Mouse (Mus musculus) stomach, postnatal 0 days (tissue): ENCODE measurements around the gene Mgl2. TPM values are rescaled to one million over a fixed set of nuclear protein-coding genes. Genes with fewer than 3 reads are reported as not detected.
A peak's percentile ranks its signal among the peaks of the same experiment; 100 is the strongest.
"Not testable (repeated sequence)": the region's sequence is repeated elsewhere in the genome, so short reads cannot be mapped to it uniquely, and the experiment has no call there.

ENCODE experiments used
- ATAC-seq: fragments of 200-750 bp; cut with Nextera tagmentation; 2 replicates; pipeline ENCODE4 v1.8.0; 2017; ENCODE audit not compliant: low FRiP score, low TSS enrichment
- DNase-seq: peaks from one replicate; pipeline ENCODE4 v3.0.0-alpha.2; 2016; ENCODE audit warnings: low spot score
- H3K27ac ChIP-seq: fragments of 300-500 bp; sonication (generic); replicated peaks from 2 replicates; pipeline ENCODE4 v1.5.1; 2014; ENCODE audit warnings: mild to moderate bottlenecking, control low read depth
- H3K27me3 ChIP-seq: fragments of 300-500 bp; sonication (generic); 2 replicates; pipeline ENCODE4 v1.6.1; 2014; ENCODE audit warnings: low read length; ENCODE audit not compliant: control insufficient read depth, insufficient read depth
- H3K36me3 ChIP-seq: fragments of 300-500 bp; sonication (generic); 2 replicates; pipeline ENCODE4 v1.6.1; 2014; ENCODE audit warnings: low read length, mixed read lengths; ENCODE audit not compliant: control insufficient read depth, insufficient read depth
- H3K4me1 ChIP-seq: fragments of 300-500 bp; sonication (generic); replicated peaks from 2 replicates; pipeline ENCODE4 v1.6.1; 2014; ENCODE audit warnings: antibody characterized with exemption; ENCODE audit not compliant: control insufficient read depth, insufficient read depth
- H3K4me2 ChIP-seq: fragments of 300-500 bp; sonication (generic); replicated peaks from 2 replicates; pipeline ENCODE4 v1.6.1; 2014; ENCODE audit warnings: low read depth, mild to moderate bottlenecking, control low read depth, moderate library complexity
- H3K4me3 ChIP-seq: fragments of 300-500 bp; sonication (generic); 2 replicates; pipeline ENCODE4 v1.5.1; 2014; ENCODE audit warnings: low read depth, low read length, control low read depth
- H3K9ac ChIP-seq: fragments of 300-500 bp; sonication (generic); 2 replicates; pipeline ENCODE4 v1.6.1; 2014; ENCODE audit warnings: mild to moderate bottlenecking, low read length, control low read depth, mixed read lengths
- H3K9me3 ChIP-seq: fragments of 300-500 bp; sonication (generic); 2 replicates; pipeline ENCODE4 v1.6.1; 2016; ENCODE audit warnings: low read length; ENCODE audit not compliant: control insufficient read depth
- CTCF ChIP-seq: IDR thresholded peaks from 2 replicates; pipeline ENCODE4 v1.5.1; 2016; ENCODE audit warnings: antibody characterized with exemption, low read depth, mild to moderate bottlenecking, moderate library complexity
- EP300 ChIP-seq: optimal IDR thresholded peaks from 2 replicates; pipeline ENCODE3; 2016; ENCODE audit warnings: antibody characterized with exemption
- WGBS: fragments of 180-500 bp; shearing (Covaris S2); extraction: QIAGEN DNeasy Blood & Tissue Kit; methylation state at CpG from one replicate; pipeline ENCODE4 v1.1.7; 2014; 5-methylcytosine and 5-hydroxymethylcytosine counted together
- polyA plus RNA-seq: library from polyadenylated mRNA; unstranded; fragments of >200 nt; fragmentation: Nextera tagmentation; extraction: Ambion mirVana; gene quantifications from 2 replicates; pipeline ENCODE4 v1.2.1, GENCODE M21; 2015

The Mgl2 gene
- polyA plus RNA-seq, 1 experiment from 2014 or later = 0.68 TPM

DNA sequence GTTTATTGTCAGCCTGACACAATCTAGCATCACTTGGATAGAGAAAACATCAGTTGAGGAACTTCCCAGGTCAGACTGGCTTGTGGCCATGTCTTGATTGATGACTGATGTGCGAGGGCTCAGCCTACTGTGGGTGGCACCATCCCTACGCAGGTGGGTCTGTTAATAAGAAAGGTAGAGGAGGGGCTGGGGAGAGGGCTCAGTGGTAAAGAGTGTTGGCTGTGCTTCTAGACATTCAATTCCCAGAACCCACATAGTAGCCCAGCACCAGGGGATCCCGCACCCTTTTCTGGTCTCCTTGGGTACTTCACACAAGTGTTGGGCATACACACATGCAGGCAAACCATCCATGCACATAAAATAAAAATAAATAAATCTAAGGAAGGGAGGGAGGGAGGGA, 14.2 kb upstream of the Mgl2 start:
- Histone ChIP-seq H3K4me2 (no peak overlapping the region), H3K4me3 (no peak overlapping the region), H3K27me3 (no peaks in the 10 kb centered on the region), H3K9me3 (no peaks in the 10 kb centered on the region), H3K27ac (no peak overlapping the region), H3K4me1 (no peaks in the 10 kb centered on the region), H3K36me3 (no peaks in the 10 kb centered on the region), H3K9ac (no peak overlapping the region)
- TF ChIP-seq EP300 = no peak
- no peak for TF ChIP-seq CTCF
- WGBS = 86% methylated on average over 3 of the region's 3 CpGs
- DNase-seq (no peak), ATAC-seq (no peak)

DNA sequence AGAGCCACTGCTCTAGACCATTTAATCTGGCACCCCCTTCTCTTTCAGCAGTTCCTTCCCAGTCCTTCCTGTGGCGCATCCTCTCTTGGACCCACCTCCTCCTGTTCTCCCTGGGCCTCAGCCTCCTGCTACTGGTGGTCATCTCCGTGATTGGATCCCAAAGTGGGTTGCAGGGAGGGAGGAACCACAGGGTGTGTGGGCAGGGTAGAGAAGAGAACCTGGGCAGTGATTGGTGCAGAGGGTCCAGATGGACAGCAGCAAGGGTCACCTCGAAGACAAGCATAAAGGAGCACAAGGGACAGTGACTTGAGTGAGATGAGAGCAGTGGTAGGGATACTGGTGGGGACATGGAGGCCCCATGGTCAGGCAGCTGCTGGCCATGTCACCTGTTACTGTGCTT, 4.9 kb downstream of the Mgl2 start:
- H3K27ac ChIP-seq, H3K9ac ChIP-seq, H3K9me3 ChIP-seq, H3K4me3 ChIP-seq, H3K4me2 ChIP-seq, H3K4me1 ChIP-seq, H3K36me3 ChIP-seq, ATAC-seq, H3K27me3 ChIP-seq, DNase-seq: not testable (repeated sequence)
- 75% methylated on average over 3 of the region's 3 CpGs for WGBS

DNA sequence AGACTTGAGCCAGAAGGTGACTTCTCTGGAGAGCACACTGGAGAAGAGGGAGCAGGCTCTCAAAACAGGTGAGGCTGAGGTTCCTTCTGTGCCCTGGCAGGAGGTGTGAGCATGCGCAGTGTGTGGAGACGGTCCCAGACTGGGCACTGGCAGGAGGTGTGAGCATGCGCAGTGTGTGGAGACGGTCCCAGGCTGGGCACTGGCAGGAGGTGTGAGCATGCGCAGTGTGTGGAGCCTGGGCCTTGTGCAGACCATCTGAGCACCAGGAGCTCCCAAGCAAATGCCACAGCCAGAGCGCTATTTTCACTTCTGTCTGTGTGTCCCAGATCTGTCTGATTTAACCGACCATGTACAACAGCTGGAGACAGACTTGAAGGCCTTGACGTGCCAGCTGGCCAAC, 5.8 kb downstream of the Mgl2 start:
- H3K4me2 ChIP-seq, H3K9ac ChIP-seq, H3K4me1 ChIP-seq, DNase-seq, ATAC-seq, H3K9me3 ChIP-seq, H3K27me3 ChIP-seq, H3K36me3 ChIP-seq, H3K4me3 ChIP-seq, H3K27ac ChIP-seq: not testable (repeated sequence)
- WGBS = 78% methylated on average over 8 of the region's 8 CpGs

DNA sequence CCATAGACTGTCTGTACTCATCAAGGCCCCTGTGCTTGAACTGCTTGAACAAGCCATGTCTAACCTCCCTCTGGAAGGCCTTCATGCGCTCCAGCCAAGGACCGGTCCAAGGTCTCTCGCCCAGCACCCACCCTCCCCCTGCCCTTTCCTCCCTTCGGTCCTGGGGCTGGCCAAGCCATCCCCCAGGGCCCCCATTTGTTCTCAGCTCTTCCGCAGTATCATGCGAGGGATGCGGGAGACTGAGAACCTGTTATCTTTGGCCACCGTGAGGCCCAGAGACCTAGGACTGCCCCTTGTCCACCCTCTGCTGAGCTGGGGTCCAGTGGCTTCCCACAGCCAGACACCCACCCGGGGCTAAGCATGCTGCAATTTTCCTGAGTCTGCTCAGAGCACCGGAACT, 9.0 kb downstream of the Mgl2 start:
- Histone ChIP-seq H3K4me1 (no peaks in the 10 kb centered on the region), H3K9me3 (no peaks in the 10 kb centered on the region), H3K4me3 (no peak overlapping the region), H3K27me3 (no peaks in the 10 kb centered on the region), H3K27ac (no peak overlapping the region), H3K4me2 (no peak overlapping the region), H3K36me3 (no peaks in the 10 kb centered on the region), H3K9ac (no peak overlapping the region)
- 83% methylated on average over 10 of the region's 10 CpGs for WGBS
- ATAC-seq = no peak
- no peak for DNase-seq
- no peak for TF ChIP-seq EP300
- TF ChIP-seq CTCF = no peak

DNA sequence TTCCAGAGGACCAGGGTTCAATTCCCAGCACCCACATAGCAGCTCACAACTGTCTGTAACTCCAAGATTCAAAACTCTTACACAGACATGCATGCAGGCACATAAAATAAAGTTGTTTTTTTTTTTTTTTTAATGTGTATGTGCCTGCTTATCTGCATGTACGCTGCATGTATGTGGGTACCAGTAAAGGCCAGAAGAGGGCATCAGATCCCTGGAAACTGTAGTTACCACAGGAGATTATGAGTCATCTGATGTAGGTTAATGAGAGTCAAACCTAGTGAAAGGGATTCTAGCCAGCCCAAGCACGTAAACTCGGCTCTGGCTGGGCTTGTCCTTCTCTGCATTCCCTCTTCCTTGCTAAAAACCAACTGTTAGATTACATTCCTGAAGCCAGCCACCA, 20.9 kb downstream of the Mgl2 start:
- H3K9me3 ChIP-seq = no peaks in the 10 kb centered on the region
- H3K36me3 ChIP-seq = no peaks in the 10 kb centered on the region
- H3K4me3 ChIP-seq = no peak overlapping the region
- ATAC-seq (no peak), DNase-seq (no peak)
- TF ChIP-seq EP300 (no peak), CTCF (peak; percentile 70)
- H3K27me3 ChIP-seq = no peaks in the 10 kb centered on the region
- H3K4me2 ChIP-seq = no peak overlapping the region
- 40% methylated on average over 3 of the region's 3 CpGs for WGBS
- H3K27ac ChIP-seq = no peak overlapping the region
- no peaks in the 10 kb centered on the region for H3K4me1 ChIP-seq
- H3K9ac ChIP-seq = no peak overlapping the region

DNA sequence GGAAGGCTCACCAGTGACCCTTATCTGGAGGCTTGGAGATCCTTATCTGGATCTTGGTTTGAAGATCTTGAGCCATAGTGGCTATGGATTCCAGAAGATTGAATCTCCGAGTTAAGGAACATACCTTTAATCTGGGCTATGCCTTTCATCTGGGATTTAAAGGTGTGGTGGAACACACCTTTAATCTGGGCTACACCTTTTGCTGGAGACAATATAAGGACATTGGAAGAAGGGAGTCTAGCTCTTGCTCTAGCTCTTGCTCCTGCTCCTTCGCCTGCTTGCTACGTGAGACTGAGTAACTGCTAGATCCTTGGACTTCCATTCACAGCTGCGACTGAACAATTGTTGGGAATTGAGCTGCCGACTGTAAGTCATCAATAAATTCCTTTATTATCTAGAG, 25.8 kb downstream of the Mgl2 start, which contains the start of gene Clec10a:
Clec10a (plus strand) TSS at position 301 of the 400 bp plus-strand sequence.
- not testable (repeated sequence) for H3K9ac ChIP-seq, H3K4me1 ChIP-seq, H3K27ac ChIP-seq, DNase-seq, H3K9me3 ChIP-seq, H3K27me3 ChIP-seq, ATAC-seq, H3K36me3 ChIP-seq, H3K4me3 ChIP-seq, H3K4me2 ChIP-seq
- WGBS = no CpG with 5 or more reads among the region's 5 CpGs

DNA sequence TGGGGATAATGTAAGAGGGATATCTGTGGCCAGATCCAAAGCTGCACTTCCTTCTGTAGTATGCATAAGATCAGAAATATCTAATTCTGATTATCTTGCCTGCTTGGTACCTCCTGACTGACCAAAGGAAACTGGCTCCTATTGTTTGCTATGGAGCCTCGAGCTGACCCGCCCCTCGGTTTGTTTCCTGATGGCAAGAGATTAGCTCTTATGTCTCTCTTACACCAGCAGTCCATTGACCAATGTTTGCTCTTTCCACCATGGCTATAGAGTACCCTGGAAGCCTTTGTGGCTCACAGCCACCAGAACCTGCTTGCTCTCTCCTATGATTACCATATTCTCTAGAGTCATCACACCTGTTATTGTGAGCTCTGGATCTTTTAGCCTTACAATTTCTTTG, 32.2 kb downstream of the Mgl2 start:
- Histone ChIP-seq H3K27ac (no peak overlapping the region), H3K4me3 (no peak overlapping the region), H3K36me3 (no peaks in the 10 kb centered on the region), H3K9me3 (no peaks in the 10 kb centered on the region), H3K4me2 (no peak overlapping the region), H3K9ac (no peak overlapping the region), H3K27me3 (no peaks in the 10 kb centered on the region), H3K4me1 (no peaks in the 10 kb centered on the region)
- peak; percentile 32 for DNase-seq
- 29% methylated on average over 3 of the region's 3 CpGs for WGBS
- ATAC-seq = no peak
- TF ChIP-seq CTCF (no peak), EP300 (no peak)
